Mouse (Mus musculus) stomach, postnatal 0 days (tissue): Measurements from ENCODE around the gene Prkd2.

Experiments used
- CTCF ChIP-seq: IDR thresholded peaks from 2 replicates; pipeline ENCODE4 v1.5.1; 2016; ENCODE audit warnings: antibody characterized with exemption, low read depth, mild to moderate bottlenecking, moderate library complexity
- EP300 ChIP-seq: optimal IDR thresholded peaks from 2 replicates; pipeline ENCODE3; 2016; ENCODE audit warnings: antibody characterized with exemption

DNA sequence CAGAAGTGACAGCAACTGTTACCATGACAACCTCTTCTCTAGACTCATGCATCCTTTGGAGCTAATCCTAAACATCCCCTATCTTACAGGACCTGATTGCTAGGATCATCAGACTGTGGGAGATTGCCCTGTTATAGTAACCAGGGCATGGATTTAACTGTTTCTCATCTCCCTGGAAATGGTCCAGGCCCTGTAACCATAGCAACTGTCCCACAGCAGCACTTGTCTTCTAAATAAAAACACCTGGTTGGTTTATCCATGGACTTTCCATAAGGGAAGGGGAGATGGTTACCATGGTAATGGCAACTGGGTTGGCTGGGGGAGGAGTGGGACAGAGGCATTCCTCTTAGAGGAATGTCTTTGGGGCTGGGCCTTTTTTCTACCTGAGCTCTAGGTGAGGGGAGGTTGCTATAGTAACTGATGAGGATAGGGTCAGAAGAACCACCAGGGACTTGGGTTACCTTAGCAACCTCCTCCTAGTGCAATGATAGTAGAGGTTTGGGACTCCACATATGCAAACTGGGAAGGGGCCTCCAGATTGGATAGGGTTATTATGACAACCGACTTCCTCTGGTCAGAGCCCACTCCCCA, 27.3 kb upstream of the Prkd2 start, which contains the start of gene Strn4:
- TF ChIP-seq CTCF = no peak
- TF ChIP-seq EP300 = no peak
